Mouse (Mus musculus): ENCODE data around the gene Atp2a2.

The Atp2a2 gene

DNA sequence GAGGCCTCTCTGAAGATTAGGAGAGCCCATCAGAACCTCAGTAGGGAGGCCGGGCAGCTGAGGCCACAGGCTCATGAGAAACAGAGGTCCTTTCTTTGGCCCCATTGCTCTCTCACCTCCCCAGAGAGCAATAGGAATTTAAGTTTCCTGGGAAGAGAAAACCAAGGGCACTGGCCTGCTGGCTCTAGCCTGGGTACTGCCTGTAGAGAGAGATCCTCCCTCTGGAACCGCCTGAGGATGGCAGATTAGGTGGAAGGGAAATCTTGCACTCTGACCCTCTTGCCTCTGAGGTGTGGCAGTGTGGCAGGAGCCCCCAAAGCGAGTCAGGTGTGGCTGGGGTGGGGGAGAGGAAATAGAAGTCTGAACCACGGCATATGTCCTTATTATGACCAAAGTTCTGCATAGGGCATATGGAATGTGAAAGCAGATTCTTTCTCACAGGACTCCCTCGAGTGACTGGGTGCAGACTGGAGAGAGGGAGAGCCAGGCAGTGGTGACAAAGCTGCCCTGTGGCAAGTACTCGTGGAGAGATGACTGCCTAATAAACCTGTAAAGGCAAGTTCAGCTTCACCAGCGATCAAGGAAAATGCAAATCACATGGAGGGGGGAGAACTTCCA is 17.1 kb upstream of the Atp2a2 start:
- in situ Hi-C loops (cut with MboI) = no loop called here

DNA sequence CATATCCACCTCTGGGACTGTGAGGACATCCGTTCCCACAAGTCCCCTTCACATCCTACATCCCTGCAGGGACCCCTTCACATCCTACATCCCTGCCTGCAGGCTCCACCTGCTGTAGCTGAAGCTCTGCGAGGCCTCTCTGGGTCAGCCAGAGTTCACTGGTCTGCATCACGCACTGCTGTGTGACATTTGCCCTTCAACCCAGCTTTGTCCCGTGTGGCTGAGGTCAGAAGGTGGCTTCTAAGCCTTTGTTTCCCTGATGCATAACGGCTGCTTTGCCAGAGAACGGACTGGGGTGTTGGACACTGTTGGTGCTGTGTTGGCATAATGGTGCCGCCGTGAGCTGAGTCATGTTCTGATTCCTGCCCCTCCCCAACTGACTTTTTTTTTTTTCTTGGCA is 16.2 kb upstream of the Atp2a2 start:
- in situ Hi-C loops (cut with MboI) = no loop called here

DNA sequence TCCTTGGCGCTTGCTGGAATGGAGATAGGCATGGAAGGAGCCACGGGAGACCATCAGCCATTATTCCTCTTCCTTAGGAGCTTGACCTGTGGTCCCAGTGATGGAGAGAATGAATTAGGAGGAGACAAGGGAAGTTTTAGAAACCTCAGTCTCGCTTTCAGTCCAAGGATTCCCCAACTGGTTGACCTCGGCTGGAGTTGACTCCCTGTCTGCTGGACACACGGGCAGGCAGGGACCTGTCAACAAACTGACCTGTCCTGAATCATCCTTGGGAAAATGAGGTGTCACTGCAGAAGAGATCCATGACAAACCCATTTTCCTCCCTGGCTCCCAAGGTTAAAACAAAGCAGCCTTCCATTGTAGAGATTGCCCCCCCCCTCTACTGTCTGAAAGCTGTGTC is 14.9 kb upstream of the Atp2a2 start:
- in situ Hi-C loops (cut with MboI) = no loop called here

DNA sequence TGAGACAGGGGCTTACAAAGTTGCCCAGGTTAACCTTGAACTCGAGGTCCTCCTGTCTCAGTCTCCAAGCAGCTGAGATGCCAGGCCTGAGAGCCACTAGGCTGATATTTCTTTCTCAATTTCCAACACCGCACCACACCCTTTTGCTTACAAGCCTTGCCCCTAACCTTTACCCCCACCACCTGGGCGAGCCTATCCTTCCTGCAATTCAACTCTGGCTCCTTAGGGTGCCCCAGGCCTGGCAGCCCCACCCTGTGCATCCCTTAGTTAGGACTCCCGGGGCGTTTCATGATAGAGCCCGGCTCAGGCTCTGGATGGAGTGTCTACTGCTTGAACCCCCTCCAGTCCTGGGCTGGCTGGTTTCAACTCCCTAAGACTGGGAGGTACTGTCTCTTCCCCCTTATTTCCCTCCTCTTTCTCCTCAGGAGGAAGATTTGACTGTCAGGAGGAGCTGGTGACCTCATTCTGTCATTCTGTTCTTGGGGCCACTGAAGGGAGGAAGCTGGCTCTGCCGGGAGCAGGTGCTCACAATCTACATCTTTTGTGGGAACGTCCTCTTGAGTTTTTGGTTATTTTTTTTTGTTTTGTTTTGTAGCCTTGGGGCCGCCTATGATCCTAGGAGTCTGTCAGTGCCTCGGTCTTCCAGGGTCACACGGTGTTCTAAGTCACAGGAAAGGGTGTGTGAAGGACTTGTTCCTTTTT is 14.2 kb upstream of the Atp2a2 start:
- in situ Hi-C loops (cut with MboI) = no loop called here

DNA sequence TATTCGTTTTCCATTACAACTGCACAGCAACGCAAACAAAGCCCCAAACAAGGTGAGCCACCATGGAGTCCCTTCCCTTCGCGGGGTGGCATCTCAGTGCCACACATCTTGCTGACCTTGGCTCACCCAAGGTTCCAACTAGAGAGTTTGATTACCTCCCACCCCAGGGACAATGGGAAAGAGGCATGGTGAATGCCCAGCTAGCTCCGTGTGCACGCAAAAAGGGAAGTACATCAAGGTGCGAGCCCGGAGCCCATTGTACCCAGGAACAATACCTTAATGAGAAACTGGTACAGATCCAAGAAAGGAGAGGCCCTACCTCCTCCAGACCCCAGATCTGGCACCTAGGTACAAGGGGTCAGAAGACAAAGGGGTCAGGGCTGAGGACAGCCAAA is 12.1 kb upstream of the Atp2a2 start:
- in situ Hi-C loops (cut with MboI) = no loop called here

DNA sequence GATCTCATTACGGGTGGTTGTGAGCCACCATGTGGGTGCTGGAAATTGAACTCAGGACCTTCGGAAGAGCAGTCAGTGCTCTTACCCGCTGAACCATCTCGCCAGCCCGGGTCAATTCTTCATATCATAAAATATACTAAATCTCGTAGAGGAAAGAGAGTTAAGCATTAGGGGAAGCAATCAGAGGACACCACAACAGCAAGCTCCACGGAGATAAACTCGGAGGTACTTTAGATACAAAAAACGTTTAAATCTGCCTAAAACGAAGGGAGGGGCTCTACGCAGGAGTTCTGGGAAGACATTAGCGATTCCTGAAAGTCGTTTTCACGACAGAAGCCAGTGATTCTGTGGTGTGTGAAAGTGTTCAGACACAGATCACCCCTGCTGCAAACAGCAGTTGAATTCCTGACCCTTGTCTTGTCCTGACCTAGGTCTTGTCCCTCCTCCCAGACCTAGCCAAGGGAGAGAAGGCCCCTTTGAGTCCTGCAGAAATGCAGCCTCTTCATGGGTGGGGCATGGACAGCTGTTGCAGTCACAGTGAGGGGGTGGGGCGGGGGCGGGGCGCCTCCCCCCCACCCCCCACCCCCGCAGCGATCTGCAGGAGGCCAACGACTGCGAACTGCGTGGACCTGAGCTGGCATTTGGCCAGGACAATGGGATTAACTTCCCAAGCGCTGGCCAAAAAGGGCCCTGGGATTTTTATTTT is 11.5 kb upstream of the Atp2a2 start:
- in situ Hi-C loops (cut with MboI) = no loop called here

DNA sequence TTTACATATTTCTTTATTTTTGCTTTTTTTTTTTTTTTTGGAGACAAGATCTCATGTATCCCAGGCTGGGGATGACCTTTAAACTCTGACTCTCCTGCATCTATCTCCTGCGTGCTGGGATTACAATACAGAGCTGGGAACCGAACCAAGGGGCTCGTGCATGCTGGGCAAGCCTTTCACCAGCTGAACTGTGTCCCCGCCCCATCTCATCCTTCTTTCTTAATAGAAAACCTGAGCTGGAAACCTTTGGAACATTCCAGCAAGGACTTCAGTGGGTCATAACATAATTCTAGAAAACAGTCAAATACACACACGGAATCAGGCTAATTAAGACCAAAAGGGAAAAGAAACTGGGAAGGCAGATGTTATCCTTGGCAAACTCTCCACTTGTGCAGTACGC is 10.0 kb upstream of the Atp2a2 start:
- in situ Hi-C loops (cut with MboI) = no loop called here

DNA sequence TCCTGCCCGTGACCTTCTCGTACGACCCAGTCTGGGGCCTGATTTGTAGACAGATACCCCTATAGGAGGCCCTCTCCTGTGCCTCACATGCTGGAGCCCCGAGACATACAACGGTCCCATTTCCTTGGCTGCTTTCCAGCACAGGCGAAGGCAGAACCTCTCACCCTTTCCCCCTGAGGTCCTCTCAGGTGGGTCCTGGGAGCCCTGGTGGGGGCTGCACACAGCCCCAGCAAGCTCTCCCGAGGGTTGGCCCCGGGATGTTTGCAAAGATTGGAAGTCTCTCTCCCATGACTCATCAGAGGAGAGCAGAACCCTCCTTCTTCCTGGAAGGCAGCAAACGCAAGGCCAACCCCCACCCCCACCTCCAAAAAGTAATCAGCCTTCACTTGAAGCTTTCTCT is 9.4 kb upstream of the Atp2a2 start:
- in situ Hi-C loops (cut with MboI) = no loop called here

DNA sequence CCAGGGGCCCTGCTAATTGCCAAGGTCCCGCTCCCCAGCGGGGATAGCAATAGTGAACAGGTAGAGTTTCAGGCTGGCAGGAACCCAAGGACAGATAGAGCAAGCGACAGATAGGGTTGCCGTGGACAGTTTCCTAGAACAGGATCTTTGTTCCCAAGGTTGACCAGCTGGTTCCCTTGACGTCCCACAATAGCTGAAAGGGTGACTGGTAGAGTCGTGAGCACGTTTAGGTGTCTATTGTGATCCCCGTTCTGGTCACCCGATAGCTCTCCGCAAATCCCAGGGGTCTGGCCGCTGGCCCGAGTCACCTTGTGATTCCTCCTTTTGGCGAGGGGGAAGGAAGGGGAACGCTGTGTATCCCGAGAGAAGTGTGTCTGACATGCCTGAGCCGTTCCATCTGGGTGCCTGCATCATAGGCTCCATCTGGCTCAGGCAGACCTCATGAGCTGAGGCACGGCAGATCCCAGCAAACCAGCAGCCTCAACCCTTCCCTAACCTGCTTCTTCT is 8.7 kb upstream of the Atp2a2 start:
- in situ Hi-C loops (cut with MboI) = no loop called here

DNA sequence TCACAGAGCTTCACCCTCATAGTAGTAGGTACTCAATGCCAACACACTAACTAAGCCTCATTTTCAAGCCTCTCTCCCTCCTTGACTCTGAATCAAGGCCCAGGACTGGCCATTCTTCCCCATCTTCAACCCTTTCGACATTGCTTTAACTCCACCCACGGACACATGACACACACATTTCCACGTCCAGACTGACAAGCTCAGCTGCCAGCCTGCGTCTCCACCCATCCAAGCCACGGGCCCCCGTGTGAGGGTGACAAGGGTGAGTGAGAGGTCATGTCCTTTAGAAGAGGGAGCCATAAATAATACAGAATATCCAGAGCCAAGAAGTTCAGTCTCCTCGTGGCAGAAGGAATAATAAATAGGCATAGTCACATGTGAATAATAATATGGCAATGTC is 7.6 kb upstream of the Atp2a2 start:
- in situ Hi-C loops (cut with MboI) = no loop called here

DNA sequence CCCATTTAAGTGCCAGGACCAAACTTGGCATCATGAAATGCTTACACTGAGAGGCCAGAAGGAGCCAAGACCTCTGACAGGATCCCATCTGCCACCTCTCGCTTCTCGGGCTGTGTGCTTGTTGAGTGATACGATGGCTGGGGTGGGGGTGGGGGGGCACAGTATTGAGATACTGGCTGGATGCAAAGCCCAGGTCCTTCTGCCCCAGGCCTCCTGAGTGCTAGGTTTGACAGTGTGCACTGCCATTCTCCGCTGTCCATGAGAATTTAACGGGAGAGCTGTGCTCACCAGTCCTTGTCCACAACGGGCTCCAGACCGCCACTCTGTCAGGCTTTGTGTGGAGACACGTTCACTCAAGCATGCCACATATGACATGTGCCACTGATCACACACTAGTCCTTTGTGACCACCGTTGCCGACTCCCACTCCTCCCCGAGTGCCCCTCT is 6.9 kb upstream of the Atp2a2 start:
- in situ Hi-C loops (cut with MboI) = no loop called here

DNA sequence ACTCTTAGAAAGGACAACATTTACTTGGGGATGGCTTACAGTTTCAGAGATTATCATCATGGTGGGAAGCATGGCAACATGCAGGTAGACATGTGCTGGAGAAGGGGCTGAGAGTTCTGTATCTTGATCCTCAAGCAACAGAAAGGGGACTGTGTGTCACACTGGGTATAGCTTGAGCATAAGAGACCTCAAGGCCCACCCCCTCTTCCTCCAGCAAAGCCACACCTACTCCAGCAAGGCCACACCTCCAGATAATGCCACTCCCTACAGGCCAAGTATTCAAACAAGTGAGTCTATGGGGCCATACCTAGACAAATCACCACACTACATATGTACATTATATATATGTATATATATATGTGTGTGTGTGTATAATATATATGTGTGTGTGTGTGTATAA is 5.4 kb upstream of the Atp2a2 start:
- in situ Hi-C loops (cut with MboI) = no loop called here

DNA sequence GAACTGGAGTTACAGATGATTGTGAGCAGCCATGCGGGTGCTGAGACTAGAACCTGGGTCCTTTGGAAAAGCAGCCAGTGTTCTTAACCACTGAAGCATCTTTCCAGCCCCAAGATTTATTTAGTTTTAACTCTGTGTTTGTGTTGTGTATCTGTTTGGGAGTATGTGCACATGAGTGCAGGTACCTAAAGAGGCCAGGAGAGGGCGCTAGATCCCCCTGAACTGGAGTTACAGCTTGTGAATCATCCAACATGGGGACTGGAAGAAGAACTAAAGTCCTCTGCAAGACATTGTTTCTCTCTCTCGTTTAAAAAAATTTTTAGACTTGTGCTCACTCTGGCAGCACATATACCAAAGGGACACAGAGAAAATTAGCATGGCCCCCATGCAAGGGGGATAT is 4.4 kb upstream of the Atp2a2 start:
- in situ Hi-C loops (cut with MboI) = no loop called here

DNA sequence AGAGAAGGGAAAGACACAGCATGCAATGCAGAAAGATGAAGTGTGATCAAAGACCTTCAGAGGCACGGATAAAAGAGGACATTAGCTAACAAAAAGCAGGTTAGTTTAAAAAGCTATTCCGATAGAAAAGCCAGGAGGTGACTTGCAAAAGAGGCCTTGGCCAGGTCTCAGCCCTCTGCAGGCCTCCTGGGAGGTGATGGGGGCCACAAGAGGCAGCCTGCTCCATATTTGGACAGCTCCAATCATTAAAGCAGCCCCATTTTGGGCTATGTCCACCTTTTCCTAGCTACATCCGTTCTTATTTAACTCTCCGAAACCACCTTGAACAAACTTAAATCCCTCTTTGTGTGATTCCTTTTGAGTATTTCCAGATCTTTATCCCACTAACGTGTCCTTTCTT is 3.5 kb upstream of the Atp2a2 start:
- in situ Hi-C loops (cut with MboI) = no loop called here

DNA sequence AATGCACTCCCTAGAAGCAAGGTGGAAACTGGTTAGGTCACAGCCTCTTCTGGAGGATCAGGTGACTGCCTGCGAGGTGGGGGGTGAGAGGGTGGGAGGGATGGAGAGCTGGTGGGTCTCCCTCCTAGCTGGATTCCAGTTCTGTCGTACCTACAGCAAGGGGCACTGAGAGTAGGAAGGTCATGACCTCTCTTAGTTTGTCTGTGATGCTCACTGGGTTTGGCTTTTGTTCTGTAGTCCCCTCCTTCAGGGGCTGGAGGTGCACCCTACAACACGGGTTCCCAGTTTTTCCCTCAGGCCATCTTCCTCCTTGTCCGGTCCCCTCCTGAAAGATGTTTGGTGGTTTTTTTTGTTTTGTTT is 1.7 kb upstream of the Atp2a2 start:
- in situ Hi-C loops (cut with MboI) = no loop called here

DNA sequence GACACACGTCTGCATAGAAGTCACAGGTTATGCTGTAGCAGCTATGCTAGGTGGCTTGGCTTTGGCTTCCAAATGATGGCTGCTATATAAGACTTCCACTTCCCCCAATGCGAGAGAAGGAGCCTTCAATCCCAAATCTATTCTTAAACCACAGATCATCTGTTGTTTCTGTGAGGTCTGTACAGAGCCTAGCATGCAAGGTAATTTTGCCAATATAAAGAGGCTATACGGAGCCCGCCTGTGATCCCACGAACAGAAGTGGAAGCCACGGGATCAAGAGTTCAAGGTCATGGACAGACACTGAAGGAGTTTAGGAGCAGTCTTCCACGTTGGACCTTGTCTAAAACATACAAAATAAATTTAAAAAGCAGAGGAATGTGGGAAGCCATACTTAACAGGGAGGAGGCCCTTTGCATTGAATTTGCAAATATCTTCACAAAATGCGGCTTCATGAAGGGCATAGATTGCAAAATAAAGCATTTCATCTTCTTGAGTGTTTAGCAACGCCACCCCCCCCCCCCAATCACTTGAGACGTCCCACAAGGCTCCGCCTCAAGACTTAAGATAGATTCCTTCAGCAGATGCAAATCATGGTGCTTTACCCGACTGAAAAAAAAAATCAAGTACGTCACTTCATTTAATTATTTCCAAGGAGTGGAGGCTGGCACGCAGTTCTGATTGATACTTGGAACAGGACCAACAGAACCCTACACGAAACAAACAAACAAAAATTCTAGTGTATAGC is 1.2 kb upstream of the Atp2a2 start:
- in situ Hi-C loops (cut with MboI) = no loop called here

DNA sequence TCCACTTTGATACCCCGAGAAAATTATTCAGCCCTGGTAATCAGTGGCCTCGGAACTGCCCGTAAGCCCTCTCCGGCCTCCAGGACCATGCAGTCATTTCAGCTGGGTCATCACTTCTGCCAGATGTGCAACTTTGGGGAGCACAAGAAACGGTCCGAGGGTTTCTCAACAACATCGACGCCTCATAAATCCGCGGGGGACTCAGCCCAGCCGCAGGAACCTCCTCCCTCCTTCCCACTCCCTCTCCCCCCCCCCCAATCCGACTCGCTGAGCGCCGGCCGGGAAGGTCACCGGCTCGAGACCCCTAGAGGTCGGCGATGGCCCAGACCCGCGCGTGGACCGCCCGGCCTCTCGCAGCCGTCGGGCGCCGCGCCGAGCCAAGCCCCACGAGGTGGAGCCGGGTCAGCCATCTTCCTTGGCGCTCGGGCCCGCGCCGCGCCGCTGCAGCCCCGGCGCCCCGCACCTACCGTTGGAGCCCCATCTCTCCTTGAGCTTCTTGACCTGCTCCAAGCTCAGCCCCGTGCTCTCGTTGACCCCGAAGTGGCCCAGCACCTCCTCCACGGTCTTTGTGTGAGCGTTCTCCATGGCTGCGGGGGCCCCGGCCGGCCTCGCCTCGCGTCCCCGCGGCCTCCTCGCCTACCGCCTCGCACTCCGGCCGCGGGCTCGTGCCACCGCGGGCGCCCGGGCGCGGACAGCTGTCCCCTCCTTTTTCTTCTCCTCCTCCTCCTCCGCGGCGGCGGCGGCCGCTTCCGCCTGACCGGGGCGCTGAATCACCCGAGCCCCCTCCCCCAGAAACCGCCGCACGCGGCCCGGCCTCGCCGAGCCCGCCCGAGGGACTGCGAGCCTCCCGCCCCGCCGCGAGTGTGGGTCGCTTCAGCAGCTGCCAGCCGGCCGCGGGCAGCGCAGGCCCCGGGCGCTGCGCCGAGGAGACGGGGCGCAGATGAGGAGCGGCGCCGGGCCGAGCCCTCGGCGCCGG is 636 bp downstream of the Atp2a2 start:
- in situ Hi-C loops (cut with MboI) = no loop called here

DNA sequence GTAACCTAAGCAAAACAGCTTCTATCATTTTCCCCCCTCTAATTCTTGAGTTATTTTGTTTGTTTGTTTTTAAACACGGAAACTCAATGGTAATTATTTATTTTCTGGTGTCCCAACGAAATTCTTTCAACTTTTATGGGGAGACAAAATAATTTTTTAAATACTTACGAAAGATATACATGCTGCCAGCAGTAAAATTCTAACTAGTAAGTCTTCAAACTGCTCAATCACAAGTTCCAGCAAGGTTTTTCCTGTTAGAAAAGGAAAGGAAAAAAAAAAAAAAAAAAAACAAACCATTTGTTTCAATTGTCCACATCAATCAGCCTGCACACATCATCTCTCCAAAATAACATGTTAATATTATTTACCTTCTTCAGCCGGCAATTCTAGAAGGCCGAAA is 1.5 kb downstream of the Atp2a2 start:
- in situ Hi-C loops (cut with MboI) = no loop called here

DNA sequence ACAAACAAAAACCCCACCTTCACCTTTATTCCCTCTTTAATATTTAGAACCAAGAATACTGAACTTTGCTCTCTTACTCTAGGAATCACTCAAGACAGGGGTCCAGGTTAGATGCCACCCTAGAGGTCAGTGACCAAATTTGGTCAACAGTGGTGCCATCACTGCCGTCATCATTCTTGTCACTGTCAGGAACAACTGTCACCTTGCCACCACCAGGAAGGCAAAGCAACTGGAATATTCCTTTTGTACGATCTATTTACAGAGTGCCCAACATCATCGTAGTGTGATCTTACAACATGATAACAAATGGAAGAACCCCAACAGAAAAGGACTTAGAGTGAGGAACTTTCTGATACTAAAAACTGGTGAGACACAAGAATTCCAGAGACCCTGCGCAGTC is 1.9 kb downstream of the Atp2a2 start:
- in situ Hi-C loops (cut with MboI) = no loop called here

DNA sequence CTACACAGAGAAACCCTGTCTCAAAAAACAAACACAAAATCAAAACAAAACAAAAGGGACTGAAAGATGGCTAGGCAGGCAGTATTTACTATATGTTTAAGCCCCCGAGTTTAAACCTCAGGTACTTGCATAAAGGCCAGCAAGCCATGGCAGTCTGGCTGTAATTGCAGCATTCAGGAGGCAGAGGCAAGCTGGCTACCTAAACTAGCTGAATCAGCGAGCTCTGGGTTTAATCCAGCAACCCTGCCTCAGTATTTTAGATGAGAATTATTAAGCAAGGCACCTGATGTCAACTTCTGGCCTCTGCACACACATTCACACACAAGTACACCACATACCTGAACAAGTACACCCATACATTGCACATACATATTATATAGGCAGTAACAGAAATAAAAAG is 4.0 kb downstream of the Atp2a2 start:
- in situ Hi-C loops (cut with MboI) = no loop called here

DNA sequence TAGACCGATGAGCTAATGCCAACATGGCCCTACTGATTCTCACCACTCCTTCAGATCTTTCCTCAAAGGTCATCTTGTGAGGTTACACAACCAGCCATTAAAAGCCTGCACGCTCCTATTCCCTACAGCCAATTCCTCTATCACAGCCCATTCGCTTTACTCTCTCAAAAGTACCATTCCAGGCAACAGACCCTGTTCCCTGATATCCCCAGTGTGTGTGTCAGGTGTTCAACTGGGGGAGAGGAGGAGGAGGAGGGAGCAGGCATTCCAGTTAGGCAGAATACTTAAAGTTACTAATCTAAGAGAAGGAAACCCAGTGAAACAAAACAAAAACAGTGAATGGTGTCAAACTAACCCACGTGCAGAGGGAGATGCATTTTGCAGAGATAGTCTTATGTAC is 5.0 kb downstream of the Atp2a2 start:
- in situ Hi-C loops (cut with MboI) = no loop called here
